In the genomic region with DNA sequence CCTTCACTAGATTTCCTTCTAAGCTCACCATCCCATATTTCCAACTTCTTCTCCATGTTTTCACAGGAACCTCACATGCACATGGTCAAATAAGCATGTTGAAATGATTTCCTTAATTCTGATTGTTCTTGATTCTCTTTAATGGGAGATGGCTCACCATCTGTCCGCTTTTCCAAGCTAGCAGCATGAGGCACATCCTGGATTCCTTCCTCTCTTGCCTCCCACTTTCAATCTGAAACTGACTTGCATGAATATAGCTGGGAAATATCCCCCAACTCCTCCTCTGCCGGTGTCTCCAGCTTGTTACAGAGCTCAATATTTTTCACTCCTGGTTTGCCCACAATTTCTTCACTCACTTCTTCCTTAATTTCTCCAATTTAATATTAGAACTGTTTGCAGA, we compare ENCODE assay signal across 24 mouse cellular contexts.
DNase-seq lines count a peak whose midpoint lies in the region.
"Had no signal": no experiment of that assay in that cellular context is flagged by ENCODE, and none has a peak within 500 bp of the region (broad histone marks: within the 10 kb centered on the region; RNA-seq: fewer than 3 reads in every experiment).

No protein-coding gene starts in this region.

- peak; percentile 42 for DNase-seq in left cerebral cortex, adult 11 months (ENCODE audit: low spot score)
- no peak for DNase-seq in left cerebral cortex, postnatal 10 days (ENCODE audit: extremely low spot score in 1 of 2, low spot score in 2 of 2)
- peak; percentile 87 for DNase-seq in brain, adult 2 months (ENCODE audit: low read depth, low spot score)
- peak; percentile 43 to 52 for DNase-seq in layer of hippocampus, adult 8-10 months (ENCODE audit: low spot score in 2 of 2)
- peak; percentile 22 to 39 for DNase-seq in right cerebral cortex, postnatal 10 days (ENCODE audit: low spot score in 2 of 2)
- DNase-seq in urinary bladder, postnatal 36 days (ENCODE audit: low spot score in 2 of 2), result no peak
- DNase-seq in heart, postnatal 14 days, result no peak
- DNase-seq: adrenal gland, adult 8-10 months; B cell, adult 2 months; cerebellum, adult 8-10 months; cerebellum, postnatal 25 days; forebrain, postnatal 0 days; gastrocnemius, postnatal 25 days; heart, adult 11 months; kidney, adult 9 months; kidney, postnatal 10 days; liver; lung, embryonic 14.5 days; lung, postnatal 14 days; midbrain, embryonic 14.5 days; retina, postnatal 1 day; spleen, adult 18-20 months; thymus, adult 18-20 months; thymus, postnatal 25 days had no signal

- intact Hi-C loops in left cerebral cortex, postnatal 10 days (cut with DNase I), result no loop called here
- intact Hi-C loops in heart, postnatal 14 days (cut with DNase I), result no loop called here

Comparison
In these comparisons a context has a peak if more than half of its experiments do, and no peak if none do; other contexts are left out.
1. DNase-seq: peak in left cerebral cortex, adult 11 months (single experiment), brain, adult 2 months (single experiment), layer of hippocampus, adult 8-10 months (2 of 2) and right cerebral cortex, postnatal 10 days (2 of 2); none in left cerebral cortex, postnatal 10 days (0 of 2), urinary bladder, postnatal 36 days (0 of 2) and heart, postnatal 14 days (0 of 2).